Mouse (Mus musculus) cortical plate, adult 2 months (tissue): Measurements from ENCODE around the gene Zranb3.

Experiments
- CTCF ChIP-seq: fragments of 200-500 bp; IDR thresholded peaks from 2 replicates; pipeline ENCODE4 v1.5.1; 2011; ENCODE audit warnings: mild to moderate bottlenecking, control low read depth, low read length; ENCODE audit not compliant: insufficient read depth; ENCODE audit errors: extremely low read depth
- POLR2A ChIP-seq: fragments of 200-500 bp; IDR thresholded peaks from 2 replicates; pipeline ENCODE4 v1.6.1; 2011; ENCODE audit warnings: mild to moderate bottlenecking, low read length, control low read depth; ENCODE audit not compliant: insufficient read depth; ENCODE audit errors: extremely low read depth

DNA sequence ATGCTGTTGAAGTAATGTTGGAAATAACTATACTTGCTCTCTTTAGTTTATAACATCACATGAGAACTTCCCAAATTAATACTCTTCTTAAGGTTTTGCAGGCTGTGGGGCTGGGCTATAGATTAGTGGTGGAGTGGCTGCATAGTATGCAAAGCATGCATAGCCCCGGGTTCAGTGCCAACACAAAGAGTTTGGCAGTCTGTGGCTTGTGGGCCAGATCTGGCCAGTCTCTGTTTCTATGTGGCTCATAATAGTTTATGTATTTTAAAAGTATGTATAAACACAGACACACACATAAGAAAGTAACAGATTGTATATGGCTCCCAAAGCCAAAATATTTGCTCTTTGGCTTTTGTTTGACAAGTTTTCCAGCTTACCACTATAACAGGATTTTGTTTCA lies 187.0 kb downstream of the Zranb3 start:
- TF ChIP-seq POLR2A: no peak
- TF ChIP-seq CTCF: no peak
